Mouse (Mus musculus): ENCODE measurements around the gene Hist1h4m. TPM values are rescaled to one million over a fixed set of nuclear protein-coding genes. Genes with fewer than 3 reads are reported as not detected.
"Not testable (repeated sequence)": the region's sequence is repeated elsewhere in the genome, so short reads cannot be mapped to it uniquely, and the experiment has no call there.

Gene Hist1h4m
- total RNA-seq, 1 experiment = 9.8 TPM

DNA sequence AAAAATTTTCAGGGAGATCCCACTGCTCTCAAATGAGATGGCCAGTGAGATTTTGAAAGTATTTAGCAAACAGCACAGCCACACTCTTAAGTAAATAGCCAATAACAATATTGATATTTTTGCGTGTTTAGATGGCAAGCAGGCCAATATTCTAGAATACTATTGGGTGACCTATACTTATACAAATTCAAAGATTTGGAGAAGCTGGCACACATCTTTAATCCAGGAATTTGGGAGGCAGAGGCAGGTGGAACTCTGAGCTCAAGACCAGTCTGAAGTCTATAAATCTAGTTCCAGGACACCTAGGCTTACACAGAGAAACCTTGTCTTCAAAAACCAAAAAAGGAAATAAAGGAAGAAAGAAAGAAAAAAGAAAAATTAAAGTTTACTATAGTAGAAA lies 29.9 kb upstream of the Hist1h4m start:
- no peaks in the 10 kb centered on the region for H3K36me3 ChIP-seq (ENCODE audit: control insufficient read depth, insufficient read depth, low read length, poor library complexity, severe bottlenecking)
- H3K9ac ChIP-seq (ENCODE audit: insufficient read depth, low read depth, low read length, poor library complexity, severe bottlenecking) = no peak overlapping the region
- TF ChIP-seq HCFC1 (IDR thresholded peaks at IDR 0.05; ENCODE audit: borderline replicate concordance, insufficient read depth, low read length) (no peak), ZNF384 (IDR thresholded peaks at IDR 0.05; ENCODE audit: low read depth, low read length) (no peak), MAFK (IDR thresholded peaks at IDR 0.05; ENCODE audit: insufficient read depth, low read depth, low read length) (no peak), CHD2 (IDR thresholded peaks at IDR 0.05; ENCODE audit: low read depth, low read length) (no peak), ZC3H11A (IDR thresholded peaks at IDR 0.05; ENCODE audit: borderline replicate concordance, low read depth, low read length) (no peak)
- no peaks in the 10 kb centered on the region for H3K9me3 ChIP-seq (ENCODE audit: control insufficient read depth, insufficient read depth, low read depth, low read length)
- in situ Hi-C loops (cut with MboI; ENCODE audit: low sequenced_read_pairs in 2 of 2, unreplicated experiment in 2 of 2) = no loop called here
- H3K4me3 ChIP-seq (ENCODE audit: insufficient read depth in 1 of 2, low read depth in 1 of 2, low read length in 2 of 2, poor library complexity in 1 of 2, severe bottlenecking in 1 of 2) = no peak overlapping the region
- no peak overlapping the region for H3K27ac ChIP-seq (ENCODE audit: insufficient read depth, low read depth, low read length, poor library complexity, severe bottlenecking)
- H3K4me1 ChIP-seq (ENCODE audit: control insufficient read depth in 2 of 2, insufficient read depth in 2 of 2, low read length in 2 of 2, poor library complexity in 1 of 2) = peaks cover 0 to 5% of the 10 kb centered on the region in 2 experiments; a peak in 1 of 4 replicates
- no peak for DNase-seq (ENCODE audit: low read depth, low spot score)

DNA sequence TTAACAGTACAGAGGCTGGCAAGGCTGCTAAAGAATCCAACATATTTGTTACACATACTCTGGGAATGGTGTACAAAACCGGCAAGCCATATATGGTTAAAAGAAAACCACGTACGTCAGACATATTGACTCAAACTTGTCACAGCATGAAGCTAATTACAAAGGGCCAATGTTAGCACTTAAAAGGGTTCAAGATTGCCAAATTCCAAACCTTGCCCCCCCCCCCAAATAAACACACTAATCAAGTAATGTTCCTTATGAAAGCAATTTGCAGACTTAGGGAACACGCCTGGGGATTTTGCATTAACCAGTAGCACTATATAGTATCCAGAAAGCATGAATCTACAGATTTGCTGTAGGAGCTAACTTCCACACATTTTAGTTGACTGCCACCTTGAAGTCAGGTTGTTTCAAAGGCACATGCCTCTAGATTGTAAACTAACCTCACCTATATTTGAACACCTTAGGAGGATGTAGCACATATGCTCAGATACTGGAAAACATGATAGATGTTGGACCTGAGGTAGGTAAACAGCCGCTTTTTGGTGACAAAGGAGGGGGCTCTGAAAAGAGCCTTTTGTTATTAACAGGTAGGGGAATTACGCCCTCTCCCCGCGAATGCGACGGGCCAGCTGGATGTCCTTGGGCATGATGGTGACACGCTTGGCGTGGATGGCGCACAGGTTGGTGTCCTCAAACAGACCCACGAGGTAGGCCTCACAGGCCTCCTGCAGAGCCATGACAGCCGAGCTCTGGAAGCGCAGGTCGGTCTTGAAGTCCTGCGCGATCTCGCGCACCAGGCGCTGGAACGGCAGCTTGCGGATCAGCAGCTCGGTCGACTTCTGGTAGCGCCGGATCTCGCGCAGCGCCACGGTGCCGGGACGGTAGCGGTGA lies 28.9 kb upstream of the Hist1h4m start:
- H3K36me3 ChIP-seq (ENCODE audit: control insufficient read depth, insufficient read depth, low read length, poor library complexity, severe bottlenecking); in situ Hi-C loops (cut with MboI; ENCODE audit: low sequenced_read_pairs in 2 of 2, unreplicated experiment in 2 of 2); DNase-seq (ENCODE audit: low read depth, low spot score); H3K9me3 ChIP-seq (ENCODE audit: control insufficient read depth, insufficient read depth, low read depth, low read length); H3K4me1 ChIP-seq (ENCODE audit: control insufficient read depth in 2 of 2, insufficient read depth in 2 of 2, low read length in 2 of 2, poor library complexity in 1 of 2): not testable (repeated sequence)
- Histone ChIP-seq H3K4me3 (ENCODE audit: insufficient read depth in 1 of 2, low read depth in 1 of 2, low read length in 2 of 2, poor library complexity in 1 of 2, severe bottlenecking in 1 of 2) (peak overlapping the region; percentile 32 to 69), H3K9ac (ENCODE audit: insufficient read depth, low read depth, low read length, poor library complexity, severe bottlenecking) (peak overlapping the region; percentile 79), H3K27ac (ENCODE audit: insufficient read depth, low read depth, low read length, poor library complexity, severe bottlenecking) (peak overlapping the region; percentile 74)
- 0 out of 2 replicates have a peak, but pooled peaks have one; percentile 16 for TF ChIP-seq HCFC1 (IDR thresholded peaks at IDR 0.05; ENCODE audit: borderline replicate concordance, insufficient read depth, low read length)

DNA sequence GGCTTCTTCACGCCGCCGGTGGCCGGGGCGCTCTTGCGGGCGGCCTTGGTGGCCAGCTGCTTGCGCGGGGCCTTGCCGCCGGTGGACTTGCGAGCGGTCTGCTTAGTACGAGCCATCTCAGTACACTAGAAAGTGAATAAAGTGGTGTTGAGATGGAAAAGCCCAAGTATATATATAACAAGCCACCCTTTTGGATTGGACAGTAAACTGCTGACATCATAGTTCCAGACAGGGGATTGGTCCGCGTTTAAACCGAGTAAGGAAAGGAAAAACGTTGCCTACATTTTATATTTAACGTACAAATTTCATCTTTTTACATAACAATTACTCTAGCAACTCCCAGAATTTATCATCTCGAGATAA lies 28.3 kb upstream of the Hist1h4m start, which contains the start of gene Hist1h3i:
Hist1h3i (minus strand) TSS at position 116 of the 363 bp plus-strand sequence.
- Histone ChIP-seq H3K9me3 (ENCODE audit: control insufficient read depth, insufficient read depth, low read depth, low read length) (no peaks in the 10 kb centered on the region), H3K36me3 (ENCODE audit: control insufficient read depth, insufficient read depth, low read length, poor library complexity, severe bottlenecking) (no peaks in the 10 kb centered on the region), H3K9ac (ENCODE audit: insufficient read depth, low read depth, low read length, poor library complexity, severe bottlenecking) (peak within 1 kb of the TSS; percentile 79), H3K27ac (ENCODE audit: insufficient read depth, low read depth, low read length, poor library complexity, severe bottlenecking) (peak within 1 kb of the TSS; percentile 74), H3K4me3 (ENCODE audit: insufficient read depth in 1 of 2, low read depth in 1 of 2, low read length in 2 of 2, poor library complexity in 1 of 2, severe bottlenecking in 1 of 2) (peak within 1 kb of the TSS; percentile 32 to 69), H3K4me1 (ENCODE audit: control insufficient read depth in 2 of 2, insufficient read depth in 2 of 2, low read length in 2 of 2, poor library complexity in 1 of 2) (peaks cover 0 to 2% of the 10 kb centered on the region in 2 experiments; a peak in 2 of 4 replicates)
- TF ChIP-seq MAFK (IDR thresholded peaks at IDR 0.05; ENCODE audit: insufficient read depth, low read depth, low read length) = peak; percentile 76; the same call in 1 of the 2 replicates
- no peak for TF ChIP-seq ZNF384 (IDR thresholded peaks at IDR 0.05; ENCODE audit: low read depth, low read length)
- no peak for TF ChIP-seq HCFC1 (IDR thresholded peaks at IDR 0.05; ENCODE audit: borderline replicate concordance, insufficient read depth, low read length)
- no peak for TF ChIP-seq CHD2 (IDR thresholded peaks at IDR 0.05; ENCODE audit: low read depth, low read length)
- no peak for TF ChIP-seq ZC3H11A (IDR thresholded peaks at IDR 0.05; ENCODE audit: borderline replicate concordance, low read depth, low read length)
- DNase-seq (ENCODE audit: low read depth, low spot score) = peak; percentile 66
- in situ Hi-C loops (cut with MboI; ENCODE audit: low sequenced_read_pairs in 2 of 2, unreplicated experiment in 2 of 2) = no loop called here

DNA sequence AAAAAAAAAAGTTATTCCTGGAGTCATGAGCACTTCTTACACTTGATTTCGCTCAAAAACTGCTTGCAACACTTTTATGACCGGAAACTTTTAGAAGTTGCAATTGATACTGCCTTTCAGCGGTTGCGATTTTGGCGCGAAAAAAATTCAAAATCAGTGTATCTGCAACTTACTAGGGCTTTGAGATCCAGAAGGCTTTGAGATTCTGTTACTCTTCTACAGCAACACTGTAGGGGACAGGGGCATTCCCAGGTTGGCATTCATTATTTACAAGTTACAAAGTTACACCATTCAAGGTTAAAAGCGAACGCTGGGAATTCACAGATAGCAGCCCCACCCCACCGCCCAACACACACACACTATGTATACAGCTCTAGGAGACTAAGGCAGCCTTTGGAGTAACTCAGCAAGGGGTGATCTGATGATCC lies 27.8 kb upstream of the Hist1h4m start:
- Histone ChIP-seq H3K27ac (ENCODE audit: insufficient read depth, low read depth, low read length, poor library complexity, severe bottlenecking) (peak overlapping the region; percentile 40; the same call in 1 of the 2 replicates), H3K9ac (ENCODE audit: insufficient read depth, low read depth, low read length, poor library complexity, severe bottlenecking) (peak overlapping the region; percentile 38; the same call in 1 of the 2 replicates), H3K9me3 (ENCODE audit: control insufficient read depth, insufficient read depth, low read depth, low read length) (no peaks in the 10 kb centered on the region), H3K36me3 (ENCODE audit: control insufficient read depth, insufficient read depth, low read length, poor library complexity, severe bottlenecking) (no peaks in the 10 kb centered on the region), H3K4me3 (ENCODE audit: insufficient read depth in 1 of 2, low read depth in 1 of 2, low read length in 2 of 2, poor library complexity in 1 of 2, severe bottlenecking in 1 of 2) (peak overlapping the region; percentile 13 to 30; a peak in 2 of 4 replicates), H3K4me1 (ENCODE audit: control insufficient read depth in 2 of 2, insufficient read depth in 2 of 2, low read length in 2 of 2, poor library complexity in 1 of 2) (peaks cover 0 to 2% of the 10 kb centered on the region in 2 experiments; a peak in 2 of 4 replicates)
- in situ Hi-C loops (cut with MboI; ENCODE audit: low sequenced_read_pairs in 2 of 2, unreplicated experiment in 2 of 2) = no loop called here
- DNase-seq (ENCODE audit: low read depth, low spot score) = peak; percentile 58
- TF ChIP-seq CHD2 (IDR thresholded peaks at IDR 0.05; ENCODE audit: low read depth, low read length) (no peak), ZNF384 (IDR thresholded peaks at IDR 0.05; ENCODE audit: low read depth, low read length) (peak; percentile 87)

All from ES-E14 (cell line).